Mouse (Mus musculus): Measurements from ENCODE around the gene Mylk.

GRCm38 (mm10) chr16:34894016-34894415 is 149.0 kb downstream of the Mylk start:
- no peak for TF ChIP-seq GATA1 (IDR thresholded peaks at IDR 0.05; ENCODE audit: low read length)
- no peak for TF ChIP-seq TAL1 (IDR thresholded peaks at IDR 0.05; ENCODE audit: low read length)

Measured in erythroblast, embryonic 14.5 days (primary cell).